Mouse (Mus musculus): ENCODE measurements around the gene Ccn1. TPM values are rescaled to one million over a fixed set of nuclear protein-coding genes. Genes with fewer than 3 reads are reported as not detected.
A peak's percentile ranks its signal among the peaks of the same experiment; 100 is the strongest.

The Ccn1 gene
- total RNA-seq, 1 experiment = 191 TPM

- DNase-seq (ENCODE audit: low read depth, low spot score) = no peak
- Histone ChIP-seq H3K27ac (ENCODE audit: insufficient read depth, low read depth, low read length, poor library complexity, severe bottlenecking) (no peak overlapping the region), H3K4me3 (ENCODE audit: insufficient read depth in 1 of 2, low read depth in 1 of 2, low read length in 2 of 2, poor library complexity in 1 of 2, severe bottlenecking in 1 of 2) (no peak overlapping the region), H3K9ac (ENCODE audit: insufficient read depth, low read depth, low read length, poor library complexity, severe bottlenecking) (no peak overlapping the region), H3K36me3 (ENCODE audit: control insufficient read depth, insufficient read depth, low read length, poor library complexity, severe bottlenecking) (no peaks in the 10 kb centered on the region), H3K4me1 (ENCODE audit: control insufficient read depth in 2 of 2, insufficient read depth in 2 of 2, low read length in 2 of 2, poor library complexity in 1 of 2) (peaks cover 0 to 3% of the 10 kb centered on the region in 2 experiments; a peak in 2 of 4 replicates), H3K9me3 (ENCODE audit: control insufficient read depth, insufficient read depth, low read depth, low read length) (no peaks in the 10 kb centered on the region)
- in situ Hi-C loops (cut with MboI; ENCODE audit: low sequenced_read_pairs in 2 of 2, unreplicated experiment in 2 of 2) = no loop called here
- TF ChIP-seq MAFK (IDR thresholded peaks at IDR 0.05; ENCODE audit: insufficient read depth, low read depth, low read length) (no peak), ZNF384 (IDR thresholded peaks at IDR 0.05; ENCODE audit: low read depth, low read length) (no peak), CHD2 (IDR thresholded peaks at IDR 0.05; ENCODE audit: low read depth, low read length) (no peak), ZC3H11A (IDR thresholded peaks at IDR 0.05; ENCODE audit: borderline replicate concordance, low read depth, low read length) (no peak), HCFC1 (IDR thresholded peaks at IDR 0.05; ENCODE audit: borderline replicate concordance, insufficient read depth, low read length) (no peak)
Observed at GRCm38 (mm10) chr3:145656993-145657713, 7.4 kb upstream of the Ccn1 start.

GRCm38 (mm10) chr3:145654944-145655343 is 5.2 kb upstream of the Ccn1 start:
- Histone ChIP-seq H3K9me3 (ENCODE audit: control insufficient read depth, insufficient read depth, low read depth, low read length) (no peaks in the 10 kb centered on the region), H3K4me1 (ENCODE audit: control insufficient read depth in 2 of 2, insufficient read depth in 2 of 2, low read length in 2 of 2, poor library complexity in 1 of 2) (peaks cover 3 to 7% of the 10 kb centered on the region in 2 experiments; a peak in 3 of 4 replicates), H3K27ac (ENCODE audit: insufficient read depth, low read depth, low read length, poor library complexity, severe bottlenecking) (no peak overlapping the region), H3K4me3 (ENCODE audit: insufficient read depth in 1 of 2, low read depth in 1 of 2, low read length in 2 of 2, poor library complexity in 1 of 2, severe bottlenecking in 1 of 2) (no peak overlapping the region), H3K36me3 (ENCODE audit: control insufficient read depth, insufficient read depth, low read length, poor library complexity, severe bottlenecking) (no peaks in the 10 kb centered on the region), H3K9ac (ENCODE audit: insufficient read depth, low read depth, low read length, poor library complexity, severe bottlenecking) (no peak overlapping the region)
- DNase-seq (ENCODE audit: low read depth, low spot score) = no peak
- in situ Hi-C loops (cut with MboI; ENCODE audit: low sequenced_read_pairs in 2 of 2, unreplicated experiment in 2 of 2) = no loop called here
- TF ChIP-seq CHD2 (IDR thresholded peaks at IDR 0.05; ENCODE audit: low read depth, low read length) (no peak), MAFK (IDR thresholded peaks at IDR 0.05; ENCODE audit: insufficient read depth, low read depth, low read length) (no peak), ZC3H11A (IDR thresholded peaks at IDR 0.05; ENCODE audit: borderline replicate concordance, low read depth, low read length) (no peak), HCFC1 (IDR thresholded peaks at IDR 0.05; ENCODE audit: borderline replicate concordance, insufficient read depth, low read length) (no peak), ZNF384 (IDR thresholded peaks at IDR 0.05; ENCODE audit: low read depth, low read length) (no peak)

DNA sequence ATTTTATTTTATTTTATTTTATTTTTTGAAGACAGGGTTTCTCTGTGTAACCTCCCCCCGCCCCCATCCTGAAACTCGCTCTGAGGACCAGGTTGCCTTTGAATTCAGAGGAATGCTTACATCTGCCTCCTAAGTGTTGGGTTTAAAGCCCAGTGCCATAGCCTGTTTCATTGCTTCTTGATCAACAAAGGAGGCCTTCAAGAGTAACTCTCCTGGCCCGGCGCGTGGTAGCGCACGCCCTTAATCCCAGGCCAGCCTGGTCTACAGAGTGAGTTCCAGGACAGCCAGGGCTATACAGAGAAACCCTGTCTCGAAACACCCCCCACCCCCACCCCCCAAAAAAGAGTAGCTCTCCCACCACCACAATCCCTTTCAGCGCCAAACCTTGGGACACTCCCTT is 4.2 kb upstream of the Ccn1 start:
- Histone ChIP-seq H3K4me1 (ENCODE audit: control insufficient read depth in 2 of 2, insufficient read depth in 2 of 2, low read length in 2 of 2, poor library complexity in 1 of 2) (peaks cover 3 to 7% of the 10 kb centered on the region in 2 experiments; a peak in 3 of 4 replicates), H3K4me3 (ENCODE audit: insufficient read depth in 1 of 2, low read depth in 1 of 2, low read length in 2 of 2, poor library complexity in 1 of 2, severe bottlenecking in 1 of 2) (0 out of 4 replicates have a peak overlapping the region, but pooled peaks of 1 of the 2 experiments have one; percentile 52), H3K27ac (ENCODE audit: insufficient read depth, low read depth, low read length, poor library complexity, severe bottlenecking) (no peak overlapping the region), H3K9ac (ENCODE audit: insufficient read depth, low read depth, low read length, poor library complexity, severe bottlenecking) (no peak overlapping the region), H3K9me3 (ENCODE audit: control insufficient read depth, insufficient read depth, low read depth, low read length) (no peaks in the 10 kb centered on the region), H3K36me3 (ENCODE audit: control insufficient read depth, insufficient read depth, low read length, poor library complexity, severe bottlenecking) (no peaks in the 10 kb centered on the region)
- in situ Hi-C loops (cut with MboI; ENCODE audit: low sequenced_read_pairs in 2 of 2, unreplicated experiment in 2 of 2) = no loop called here
- DNase-seq (ENCODE audit: low read depth, low spot score) = no peak
- TF ChIP-seq ZC3H11A (IDR thresholded peaks at IDR 0.05; ENCODE audit: borderline replicate concordance, low read depth, low read length) = no peak
- no peak for TF ChIP-seq CHD2 (IDR thresholded peaks at IDR 0.05; ENCODE audit: low read depth, low read length)

GRCm38 (mm10) chr3:145653191-145653940 is 3.6 kb upstream of the Ccn1 start:
- H3K9me3 ChIP-seq (ENCODE audit: control insufficient read depth, insufficient read depth, low read depth, low read length) = no peaks in the 10 kb centered on the region
- TF ChIP-seq ZNF384 (IDR thresholded peaks at IDR 0.05; ENCODE audit: low read depth, low read length) (no peak), MAFK (IDR thresholded peaks at IDR 0.05; ENCODE audit: insufficient read depth, low read depth, low read length) (no peak), HCFC1 (IDR thresholded peaks at IDR 0.05; ENCODE audit: borderline replicate concordance, insufficient read depth, low read length) (no peak), ZC3H11A (IDR thresholded peaks at IDR 0.05; ENCODE audit: borderline replicate concordance, low read depth, low read length) (no peak), CHD2 (IDR thresholded peaks at IDR 0.05; ENCODE audit: low read depth, low read length) (peak; percentile 20; the same call in 1 of the 2 replicates)

More at GRCm38 (mm10) chr3:145653191-145653940, 3.6 kb upstream of the Ccn1 start:
- no peak for DNase-seq (ENCODE audit: low read depth, low spot score)
- Histone ChIP-seq H3K9ac (ENCODE audit: insufficient read depth, low read depth, low read length, poor library complexity, severe bottlenecking) (peak overlapping the region; percentile 76), H3K27ac (ENCODE audit: insufficient read depth, low read depth, low read length, poor library complexity, severe bottlenecking) (no peak overlapping the region), H3K4me1 (ENCODE audit: control insufficient read depth in 2 of 2, insufficient read depth in 2 of 2, low read length in 2 of 2, poor library complexity in 1 of 2) (peaks cover 6 to 10% of the 10 kb centered on the region in 2 experiments; a peak in 3 of 4 replicates), H3K4me3 (ENCODE audit: insufficient read depth in 1 of 2, low read depth in 1 of 2, low read length in 2 of 2, poor library complexity in 1 of 2, severe bottlenecking in 1 of 2) (peak overlapping the region; percentile 52 to 61; a peak in 3 of 4 replicates), H3K36me3 (ENCODE audit: control insufficient read depth, insufficient read depth, low read length, poor library complexity, severe bottlenecking) (peaks cover 3% of the 10 kb centered on the region; the same call in 1 of the 2 replicates)
- in situ Hi-C loops (cut with MboI; ENCODE audit: low sequenced_read_pairs in 2 of 2, unreplicated experiment in 2 of 2) = no loop called here

All from ES-E14 (cell line).